Mouse (Mus musculus) layer of hippocampus, postnatal 10 days (tissue): ENCODE results near the gene Cep290. TPM values are rescaled to one million over a fixed set of nuclear protein-coding genes. Genes with fewer than 3 reads are reported as not detected.
A peak's percentile ranks its signal among the peaks of the same experiment; 100 is the strongest.

Source experiments
- DNase-seq, 2 experiments: peaks; one replicate each; pipeline ENCODE4 v3.0.0; 2021; ENCODE audit warnings: low spot score in 2 of 2
- total RNA-seq, 2 experiments: library from RNA; stranded (reverse); gene quantifications; 2 replicates each; pipeline ENCODE4 v1.2.3; 2021

The Cep290 gene
- total RNA-seq, 2 experiments from 2014 or later, result 10.9 to 14.3 TPM

DNA sequence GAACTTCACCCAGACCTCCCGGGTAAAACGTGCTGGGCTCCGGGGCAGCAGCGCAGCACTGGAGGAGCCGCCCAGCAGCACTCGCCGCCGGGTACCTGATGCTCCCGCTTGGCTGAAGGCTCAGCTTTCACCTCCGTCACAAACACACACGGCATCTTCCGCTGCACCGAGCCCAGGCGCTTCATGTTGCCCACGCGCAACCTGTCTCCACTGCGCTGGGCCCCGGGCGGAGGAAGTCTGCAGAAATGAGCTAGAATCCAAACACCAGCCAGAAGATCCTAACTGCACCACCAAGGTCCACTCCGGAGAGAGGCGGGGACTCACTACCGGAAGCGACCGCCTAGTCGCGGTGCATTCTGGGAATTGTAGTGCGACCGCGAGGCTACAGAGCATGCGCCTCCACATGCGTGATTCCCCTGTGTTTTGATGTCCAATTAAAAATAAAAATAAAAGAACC is 101.6 kb downstream of the Cep290 start:
- DNase-seq, result peak; percentile 87 to 89

DNA sequence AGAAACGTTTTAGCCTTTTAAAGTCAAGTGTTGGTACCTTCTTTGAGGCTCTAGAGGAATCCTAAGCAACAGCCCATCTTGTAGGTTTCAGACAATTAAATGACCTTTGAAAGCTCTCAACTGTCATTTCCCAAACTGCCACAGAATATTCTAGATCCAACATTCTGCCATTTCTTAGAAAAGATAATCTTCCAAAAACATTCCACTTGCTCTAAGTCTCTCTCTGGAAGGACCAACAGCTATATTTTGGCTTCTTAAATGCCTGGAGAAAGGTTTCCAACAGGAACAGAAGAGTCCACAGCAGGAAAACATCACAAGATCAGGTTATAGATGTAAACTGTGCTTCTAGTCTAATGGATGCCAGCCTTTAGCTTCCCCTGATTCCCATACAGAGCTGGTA is 103.0 kb downstream of the Cep290 start, which contains the start of the genes 4930430F08Rik and 1700017N19Rik:
Gene 4930430F08Rik (minus strand): TSS at position 101 of the 400 bp plus-strand sequence.
Gene 1700017N19Rik (plus strand): TSS at position 162 of the 400 bp plus-strand sequence.
- DNase-seq, result no peak

GRCm38 (mm10) chr10:100598339-100598738 is 111.0 kb downstream of the Cep290 start:
- no peak for DNase-seq

- no peak for DNase-seq
Measured at GRCm38 (mm10) chr10:100603511-100603910, 116.2 kb downstream of the Cep290 start.

GRCm38 (mm10) chr10:100604254-100604653 is 116.9 kb downstream of the Cep290 start:
- DNase-seq, result no peak

- peak; percentile 29 to 47 for DNase-seq
Measured at GRCm38 (mm10) chr10:100617233-100617903, 130.0 kb downstream of the Cep290 start.

GRCm38 (mm10) chr10:100619474-100619873 is 132.1 kb downstream of the Cep290 start:
- no peak for DNase-seq

- no peak for DNase-seq
Measured at GRCm38 (mm10) chr10:100620040-100620439, 132.7 kb downstream of the Cep290 start.

DNA sequence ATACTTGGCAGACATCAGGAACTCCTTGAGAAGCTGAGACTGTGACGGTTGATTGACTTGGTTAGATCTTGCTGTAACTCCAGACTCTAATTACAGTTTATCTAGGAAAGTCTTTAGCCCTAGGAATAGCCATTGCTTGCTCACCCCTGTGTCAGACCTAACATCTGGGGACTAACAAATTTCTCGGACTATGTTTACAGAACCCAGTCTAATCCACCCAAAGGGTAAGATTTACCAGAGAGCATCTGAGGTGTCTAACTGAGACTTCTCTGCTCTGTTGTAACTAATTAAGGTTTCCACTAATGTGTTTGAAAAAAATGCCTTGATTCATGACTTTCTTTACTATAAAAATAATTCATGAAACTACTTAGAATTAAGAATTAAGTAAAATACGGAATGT is 135.1 kb downstream of the Cep290 start:
- no peak for DNase-seq

Other genes starting within 250 kb of the Cep290 start
- gene Gm4301, start 151.9 kb upstream of the Cep290 start, total RNA-seq, result not detected
- not detected for gene Gm4302, start 146.7 kb upstream of the Cep290 start, total RNA-seq
- not detected for gene Gm4303, start 141.6 kb upstream of the Cep290 start, total RNA-seq
- not detected for gene Gm4305, start 136.5 kb upstream of the Cep290 start, total RNA-seq
- not detected for gene Gm4307, start 126.2 kb upstream of the Cep290 start, total RNA-seq
- not detected for gene Gm4312, start 105.0 kb upstream of the Cep290 start, total RNA-seq
- 10 to 100 TPM; 11.4 to 12.3 TPM for gene Tmtc3, start 208 bp upstream of the Cep290 start, total RNA-seq
- gene 4930430F08Rik, start 102.9 kb downstream of the Cep290 start, total RNA-seq, result 10 to 100 TPM; 26.2 to 29.0 TPM
- gene 1700017N19Rik, start 102.9 kb downstream of the Cep290 start, total RNA-seq, result not detected